Mouse (Mus musculus): ENCODE measurements around the gene Tfb1m.

Gene Tfb1m

GRCm38 (mm10) chr17:3557331-3558311, at the start of gene Tfb1m:
Gene Tfb1m, minus strand, starts transcription at chr17:3557781.
- peak; percentile 99 for DNase-seq (ENCODE audit: low read depth, low spot score)

- DNase-seq (ENCODE audit: low read depth, low spot score): no peak
Observed at GRCm38 (mm10) chr17:3602954-3603672, 45.5 kb upstream of the Tfb1m start.

GRCm38 (mm10) chr17:3598393-3598792, 40.8 kb upstream of the Tfb1m start:
- DNase-seq (ENCODE audit: low read depth, low spot score): no peak

GRCm38 (mm10) chr17:3597866-3598265, 40.3 kb upstream of the Tfb1m start:
- DNase-seq (ENCODE audit: low read depth, low spot score): no peak

GRCm38 (mm10) chr17:3597130-3597529, 39.5 kb upstream of the Tfb1m start:
- DNase-seq (ENCODE audit: low read depth, low spot score): no peak

- peak; percentile 80 for DNase-seq (ENCODE audit: low read depth, low spot score)
Observed at GRCm38 (mm10) chr17:3570876-3571275, 13.3 kb upstream of the Tfb1m start.

- DNase-seq (ENCODE audit: low read depth, low spot score): no peak
Observed at GRCm38 (mm10) chr17:3562405-3562804, 4.8 kb upstream of the Tfb1m start.

GRCm38 (mm10) chr17:3560534-3560933, 3.0 kb upstream of the Tfb1m start:
- no peak for DNase-seq (ENCODE audit: low read depth, low spot score)

GRCm38 (mm10) chr17:3558356-3558870, 832 bp upstream of the Tfb1m start:
- DNase-seq (ENCODE audit: low read depth, low spot score): no peak

- no peak for DNase-seq (ENCODE audit: low read depth, low spot score)
Observed at GRCm38 (mm10) chr17:3556251-3556650, 1.3 kb downstream of the Tfb1m start.

- no peak for DNase-seq (ENCODE audit: low read depth, low spot score)
Observed at GRCm38 (mm10) chr17:3547725-3548124, 9.9 kb downstream of the Tfb1m start.

- DNase-seq (ENCODE audit: low read depth, low spot score): no peak
Observed at GRCm38 (mm10) chr17:3541033-3541432, 16.5 kb downstream of the Tfb1m start.

GRCm38 (mm10) chr17:3540304-3540703, 17.3 kb downstream of the Tfb1m start:
- no peak for DNase-seq (ENCODE audit: low read depth, low spot score)

- peak; percentile 52 for DNase-seq (ENCODE audit: low read depth, low spot score)
Observed at GRCm38 (mm10) chr17:3533425-3533824, 24.2 kb downstream of the Tfb1m start.

GRCm38 (mm10) chr17:3532254-3532653, 25.3 kb downstream of the Tfb1m start, which contains the start of gene Cldn20:
Gene Cldn20, plus strand, starts transcription at chr17:3532554.
- no peak for DNase-seq (ENCODE audit: low read depth, low spot score)

GRCm38 (mm10) chr17:3531641-3532040, 25.9 kb downstream of the Tfb1m start:
- DNase-seq (ENCODE audit: low read depth, low spot score): no peak

- DNase-seq (ENCODE audit: low read depth, low spot score): no peak
Observed at GRCm38 (mm10) chr17:3530549-3530948, 27.0 kb downstream of the Tfb1m start.

GRCm38 (mm10) chr17:3529523-3529922, 28.1 kb downstream of the Tfb1m start:
- DNase-seq (ENCODE audit: low read depth, low spot score): no peak

- no peak for DNase-seq (ENCODE audit: low read depth, low spot score)
Observed at GRCm38 (mm10) chr17:3527841-3528471, 29.6 kb downstream of the Tfb1m start.

GRCm38 (mm10) chr17:3520344-3520743, 37.2 kb downstream of the Tfb1m start:
- DNase-seq (ENCODE audit: low read depth, low spot score): no peak

GRCm38 (mm10) chr17:3516406-3516805, 41.2 kb downstream of the Tfb1m start:
- DNase-seq (ENCODE audit: low read depth, low spot score): no peak

- DNase-seq (ENCODE audit: low read depth, low spot score): no peak
Observed at GRCm38 (mm10) chr17:3515851-3516250, 41.7 kb downstream of the Tfb1m start.

Measured in mesoderm, embryonic 11.5 days (tissue).